Mouse (Mus musculus) brain, embryonic 18.5 days (tissue): ENCODE results near the gene Cdk2ap2.
"Not testable (repeated sequence)": the region's sequence is repeated elsewhere in the genome, so short reads cannot be mapped to it uniquely, and the experiment has no call there.

ENCODE experiments used
- DNase-seq: peaks from one replicate; pipeline ENCODE4 v3.0.0-alpha.2; 2012; ENCODE audit warnings: low read depth, low spot score

Gene Cdk2ap2

DNA sequence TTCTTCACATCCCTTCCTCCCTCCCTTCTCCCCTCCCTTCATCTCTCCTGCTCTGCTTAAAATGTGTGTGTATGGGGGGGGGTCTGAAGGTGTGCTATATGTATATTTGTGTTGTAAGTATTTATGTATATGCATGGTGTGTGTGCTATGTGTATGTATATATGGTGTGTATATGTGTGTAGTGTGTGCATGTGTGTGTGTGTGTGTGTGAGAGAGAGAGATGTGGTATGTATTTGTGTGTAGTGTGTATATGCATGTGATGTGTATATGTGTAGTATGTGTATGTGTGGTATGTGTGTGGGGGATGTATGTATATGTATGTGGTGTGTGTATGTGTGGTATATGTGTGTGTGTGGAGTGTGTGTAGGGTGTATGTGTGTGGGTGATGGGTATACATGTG, 30.1 kb upstream of the Cdk2ap2 start:
- DNase-seq, result no peak

DNA sequence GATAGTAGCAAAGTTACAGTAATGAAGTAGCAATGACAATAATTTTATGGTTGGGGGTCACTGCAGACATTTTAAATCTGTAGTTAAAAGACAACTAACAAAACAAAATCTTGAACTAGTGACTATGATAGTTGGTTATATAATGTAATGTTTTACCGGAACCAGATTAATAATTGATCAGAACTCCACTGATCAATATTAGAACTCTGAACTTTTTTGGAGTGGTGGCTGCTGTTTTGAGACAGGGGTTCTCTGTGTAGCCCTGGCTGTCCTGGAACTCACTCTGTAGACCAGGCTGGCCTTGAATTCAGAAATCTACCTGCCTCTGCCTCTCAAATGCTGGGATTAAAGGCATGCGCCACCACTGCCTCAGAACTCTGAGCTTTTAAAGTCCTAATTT, 28.7 kb upstream of the Cdk2ap2 start:
- not testable (repeated sequence) for DNase-seq

DNA sequence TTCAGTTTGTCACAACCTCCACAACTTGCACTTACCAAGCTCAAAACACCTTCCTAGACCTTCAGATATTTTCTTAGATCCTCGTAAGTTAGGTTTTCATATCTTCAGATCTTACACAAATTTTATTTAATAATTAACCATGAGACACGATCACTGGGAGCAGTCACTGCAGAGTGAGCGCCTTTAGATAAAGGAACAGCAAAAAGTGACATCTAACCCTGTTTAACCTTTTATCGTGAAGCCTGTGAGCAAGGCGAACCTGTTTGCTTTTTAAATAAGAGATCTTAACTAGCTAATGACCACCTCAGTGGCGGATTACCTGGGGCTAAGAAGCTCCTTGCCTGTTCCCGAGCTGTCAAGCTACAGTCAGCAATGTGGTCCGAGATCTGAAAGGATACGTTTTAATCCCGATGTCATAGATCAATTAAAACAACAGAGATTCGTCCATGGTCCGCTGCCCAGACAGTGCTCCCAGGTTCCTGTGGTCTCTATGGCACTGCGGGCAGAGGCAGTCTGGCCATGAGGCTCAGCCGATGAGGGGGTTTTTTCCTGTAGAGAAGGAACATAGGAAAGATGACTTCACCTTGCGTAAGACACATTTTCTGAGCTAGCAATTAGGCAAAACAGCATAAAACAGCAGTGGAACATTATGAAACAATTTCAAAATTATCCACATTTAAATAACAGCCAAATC, 28.1 kb upstream of the Cdk2ap2 start:
- no peak for DNase-seq

DNA sequence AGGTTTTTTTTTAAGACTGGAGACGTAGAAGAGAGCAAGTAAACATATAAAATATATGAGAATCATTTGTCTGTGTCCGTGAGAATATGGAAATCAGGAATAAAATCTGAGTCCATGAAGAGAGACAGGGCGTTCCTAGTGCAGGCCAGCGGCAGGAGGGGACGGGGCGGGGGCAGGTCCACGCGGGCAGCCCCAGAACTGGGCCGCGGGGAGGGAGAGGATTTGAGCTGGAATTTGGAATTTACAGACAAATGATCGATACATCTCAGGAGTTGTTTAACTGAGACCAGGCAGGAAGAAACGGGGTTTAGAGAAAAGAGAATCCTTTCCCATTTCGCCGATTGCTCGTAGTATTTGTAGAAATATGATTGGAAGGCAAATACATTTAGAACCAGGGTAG, 26.7 kb upstream of the Cdk2ap2 start:
- no peak for DNase-seq

DNA sequence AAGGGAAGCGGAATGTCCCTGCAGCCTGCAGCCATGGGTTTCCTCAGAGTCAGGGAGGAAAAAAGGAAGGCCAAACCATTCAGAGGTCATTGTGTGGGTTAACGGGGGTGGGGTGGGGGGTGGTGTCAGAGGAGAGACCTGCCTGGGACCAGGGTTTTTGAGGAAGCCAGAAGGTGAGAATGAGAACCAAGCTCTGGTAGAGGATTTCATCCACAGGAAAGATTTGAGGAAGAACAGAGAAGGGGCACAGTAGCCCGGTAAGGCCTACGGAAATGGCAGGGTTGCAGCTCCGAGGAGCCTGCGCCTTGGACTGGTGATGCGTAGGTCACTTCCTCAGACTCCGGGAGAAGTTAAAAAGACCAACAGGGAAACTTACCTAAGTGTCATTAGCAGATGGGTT, 26.2 kb upstream of the Cdk2ap2 start:
- DNase-seq, result no peak

DNA sequence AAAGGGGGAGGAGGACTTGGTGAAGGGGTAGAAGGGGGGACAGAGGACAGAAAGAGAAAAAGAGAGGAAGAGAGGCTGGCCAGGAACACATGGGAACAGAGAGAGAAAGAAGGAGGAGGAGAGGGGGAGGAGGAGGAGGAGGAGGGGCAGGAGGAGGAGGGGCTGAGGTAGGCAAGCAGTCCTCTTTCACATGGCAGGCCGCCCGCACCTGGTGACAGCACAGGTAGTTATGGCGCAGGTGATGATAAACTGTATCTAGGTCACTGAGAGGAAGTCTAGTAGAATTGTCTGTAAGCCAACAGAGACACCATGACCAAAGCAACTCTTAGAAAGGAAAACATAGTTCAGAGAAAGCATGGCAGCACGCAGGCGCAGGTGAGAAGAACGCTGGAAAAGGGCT, 25.6 kb upstream of the Cdk2ap2 start:
- no peak for DNase-seq

DNA sequence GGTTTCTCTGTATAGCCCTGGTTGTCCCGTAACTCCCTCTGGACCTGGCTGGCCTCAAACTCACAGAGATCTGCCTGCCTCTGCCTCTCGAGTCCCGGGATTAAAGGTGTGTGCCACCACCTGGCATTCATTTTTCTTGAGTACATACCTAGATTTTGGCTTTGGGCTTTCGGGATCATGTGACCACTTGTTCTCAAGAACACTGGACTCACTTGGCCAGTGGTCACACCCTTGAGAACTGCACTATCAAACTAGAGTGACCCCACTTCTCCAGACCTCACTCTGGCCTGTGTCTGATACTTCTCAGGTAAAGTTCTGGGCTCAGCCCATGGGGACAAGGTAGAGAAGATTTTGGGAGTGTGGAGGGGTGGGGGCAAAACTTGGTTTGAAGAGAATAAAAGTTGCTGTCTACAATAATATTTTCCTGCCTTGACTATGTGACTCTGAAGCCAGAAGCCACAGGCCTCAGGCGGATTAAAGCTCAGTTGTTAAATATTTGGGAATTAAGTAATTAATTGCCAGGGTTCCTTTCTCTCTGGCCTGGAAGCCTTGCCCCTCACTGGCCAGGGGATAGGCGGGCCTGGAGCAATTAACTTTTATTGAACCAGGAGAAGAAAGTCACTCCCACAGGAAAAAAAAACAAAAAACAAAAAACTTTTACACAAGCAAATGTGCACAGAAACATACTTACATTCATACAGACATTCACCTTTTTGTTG, 24.1 kb upstream of the Cdk2ap2 start:
- no peak for DNase-seq

DNA sequence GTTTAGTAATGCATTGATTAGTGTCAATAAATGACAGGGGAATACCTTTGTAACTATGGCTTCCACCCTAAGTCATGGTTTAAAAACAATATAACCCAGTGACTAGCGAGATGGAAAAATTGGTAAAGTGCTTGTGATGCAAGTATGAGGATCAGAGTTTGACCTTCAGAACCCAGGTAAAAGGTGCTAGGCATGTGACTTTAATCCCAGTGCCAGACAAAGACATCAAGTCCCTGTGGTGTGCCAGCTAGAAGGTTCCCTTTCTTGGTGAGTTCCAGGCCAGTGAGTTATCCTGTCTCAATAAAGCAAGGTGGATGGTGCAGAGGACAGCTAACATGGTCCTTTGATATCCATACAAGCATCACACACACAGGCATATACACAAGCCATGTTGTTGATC, 21.5 kb upstream of the Cdk2ap2 start:
- no peak for DNase-seq

DNA sequence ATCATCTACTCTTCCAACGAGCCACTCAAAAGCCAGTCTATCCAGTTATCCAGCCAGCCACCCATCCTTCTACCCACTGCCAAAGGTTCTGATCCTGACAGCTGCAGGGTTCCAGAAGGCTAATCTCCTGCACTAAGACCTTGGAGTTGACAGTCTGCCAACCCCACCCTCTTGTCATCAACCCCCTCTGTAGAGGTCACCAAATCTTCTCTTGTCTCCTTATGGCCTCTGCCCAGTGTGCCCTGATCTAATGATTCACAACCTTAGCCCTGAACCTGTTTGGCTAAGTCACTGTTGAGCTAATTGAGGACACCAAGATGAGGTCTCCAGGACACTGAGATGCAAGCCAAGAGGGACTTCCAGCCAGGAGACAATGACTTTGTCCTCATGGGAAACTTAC, 17.4 kb upstream of the Cdk2ap2 start:
- DNase-seq, result no peak

DNA sequence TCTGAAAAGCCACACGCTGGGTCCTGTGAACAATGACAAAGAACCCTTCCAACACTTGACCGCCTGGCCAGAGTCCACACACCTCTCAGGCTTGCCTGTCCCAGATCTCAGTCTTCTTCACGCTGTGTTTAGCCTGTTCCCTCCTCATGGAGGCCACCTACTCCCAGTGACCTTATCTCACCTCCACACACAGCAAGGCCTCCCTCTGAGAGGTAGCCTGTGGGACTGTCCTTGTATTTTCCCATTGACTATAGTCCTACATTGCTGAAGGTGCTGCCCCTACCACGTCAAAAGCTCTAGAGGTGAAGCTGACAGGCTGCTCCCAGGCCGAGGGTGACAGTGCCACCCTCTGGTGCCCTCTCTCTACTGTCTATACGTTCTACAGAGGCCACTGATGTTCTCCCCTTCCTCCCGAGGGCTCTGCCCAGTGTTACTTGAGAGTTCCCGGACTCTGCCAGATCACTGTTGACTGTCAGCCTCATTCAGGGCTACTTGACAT, 16.4 kb upstream of the Cdk2ap2 start:
- no peak for DNase-seq

DNA sequence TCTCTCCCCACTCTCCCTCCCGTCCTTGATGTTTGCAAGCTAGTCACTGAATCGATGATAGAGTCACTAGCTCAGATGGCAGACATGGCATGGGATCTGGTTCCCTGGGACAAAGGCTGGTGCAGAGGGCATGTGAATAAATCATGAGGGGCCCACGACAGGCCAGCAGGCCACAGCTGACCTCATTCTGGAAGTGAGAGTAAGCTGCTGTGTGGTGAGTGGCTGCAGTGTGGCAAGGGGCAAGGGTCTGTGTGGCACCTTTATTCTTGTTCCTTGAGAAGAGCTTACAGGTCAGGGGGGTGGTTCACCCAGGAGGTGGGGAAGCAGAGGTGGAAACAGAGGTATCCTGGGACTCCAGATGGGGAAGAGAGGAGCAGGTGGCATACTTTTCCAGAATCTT, 15.6 kb upstream of the Cdk2ap2 start, which contains the start of gene Cabp2:
TSS of gene Cabp2 (plus strand) at position 185 of the 400 bp plus-strand sequence.
- no peak for DNase-seq

DNA sequence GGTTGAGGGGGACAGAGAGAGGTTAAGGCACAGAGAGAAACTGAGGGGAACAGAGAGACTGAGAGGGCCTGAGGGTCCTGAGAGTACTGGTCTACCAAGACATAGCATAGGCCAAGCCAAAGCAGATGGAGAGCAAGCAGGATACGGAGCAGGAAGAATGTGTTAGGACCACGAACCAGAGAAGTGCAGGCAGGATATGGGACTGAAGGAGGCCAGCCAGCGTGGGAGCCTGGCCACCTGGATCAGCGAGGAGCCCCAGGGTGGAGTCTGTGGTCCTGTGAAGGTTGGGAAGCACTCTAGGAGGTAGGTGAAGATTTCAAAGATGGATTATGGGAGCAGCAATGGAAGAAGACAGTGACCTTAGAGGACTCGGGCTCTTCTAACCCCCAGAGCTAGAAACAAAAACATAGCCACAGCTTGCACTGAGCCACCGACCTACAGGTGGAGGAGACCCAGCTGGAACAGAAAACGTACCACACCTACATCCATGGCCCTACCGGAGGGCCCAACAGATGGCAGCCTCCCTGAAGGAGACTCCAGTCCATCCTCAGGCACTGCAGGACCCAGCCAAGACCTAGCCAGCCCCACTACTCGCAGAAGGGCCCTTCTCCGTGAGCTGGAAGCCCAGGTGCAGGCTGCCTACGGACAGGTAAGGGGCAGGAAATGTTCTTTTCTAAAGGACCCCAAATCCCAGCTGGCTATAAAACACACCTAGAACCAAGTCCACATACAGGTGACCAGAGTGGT, 14.6 kb upstream of the Cdk2ap2 start:
- no peak for DNase-seq

DNA sequence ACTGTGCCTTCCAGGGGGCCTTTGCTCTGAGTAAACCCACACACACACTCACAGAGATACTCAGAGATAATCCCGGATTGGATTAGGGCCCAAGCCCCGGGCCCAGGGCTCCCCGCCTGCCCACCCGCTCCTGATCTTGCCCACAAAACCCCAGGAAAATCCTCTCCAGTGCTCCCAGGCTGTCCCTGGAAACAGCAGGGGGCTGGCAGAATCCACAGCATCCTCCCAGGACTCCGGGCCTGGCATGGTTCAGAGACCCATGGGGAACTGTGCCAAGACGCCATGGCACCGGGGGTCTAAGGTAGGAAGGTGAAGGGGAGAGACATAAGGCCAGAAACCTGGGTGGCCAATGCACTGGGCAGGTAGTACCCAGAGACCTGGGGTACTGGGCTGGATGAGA, 13.7 kb upstream of the Cdk2ap2 start:
- no peak for DNase-seq

DNA sequence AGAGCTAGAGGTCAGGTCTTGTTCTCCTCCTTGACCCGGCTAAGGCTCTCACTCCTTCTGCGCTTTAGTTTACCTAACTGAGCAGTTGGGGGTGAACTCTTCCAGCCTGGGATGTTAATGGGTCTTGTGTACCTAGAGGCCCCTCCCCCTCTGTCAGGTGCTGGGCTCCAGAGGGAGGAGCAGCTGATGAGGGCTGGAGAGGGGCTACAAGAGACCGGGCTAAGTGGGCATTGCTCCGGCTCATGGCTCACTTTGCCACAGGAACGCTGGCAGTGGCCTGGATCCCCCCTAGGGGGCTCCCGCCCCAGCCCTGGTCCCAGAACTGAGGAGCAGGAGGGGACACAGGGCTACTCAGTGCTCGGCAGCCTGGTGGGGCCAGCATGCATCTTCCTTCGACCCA, 13.2 kb upstream of the Cdk2ap2 start:
- no peak for DNase-seq

DNA sequence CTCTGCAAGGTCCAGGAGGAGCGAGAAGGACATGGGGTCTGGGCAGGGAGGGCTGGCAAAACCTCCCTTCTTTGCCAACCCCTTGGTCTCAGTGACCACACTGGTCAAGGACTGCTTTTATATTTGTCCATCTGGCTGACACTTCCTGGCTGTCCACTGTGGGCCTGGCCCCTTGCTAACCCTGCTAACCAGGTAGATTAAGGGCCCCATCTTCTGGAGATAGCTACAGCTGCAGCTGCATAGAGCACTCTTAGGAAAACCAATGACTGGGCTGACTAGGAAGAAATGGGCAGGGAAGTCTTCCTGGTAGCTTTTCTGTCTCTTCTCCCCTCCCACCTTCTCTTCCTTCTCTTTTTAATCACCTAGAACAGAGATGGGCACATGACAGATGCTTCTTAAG, 12.0 kb upstream of the Cdk2ap2 start:
- DNase-seq, result no peak

DNA sequence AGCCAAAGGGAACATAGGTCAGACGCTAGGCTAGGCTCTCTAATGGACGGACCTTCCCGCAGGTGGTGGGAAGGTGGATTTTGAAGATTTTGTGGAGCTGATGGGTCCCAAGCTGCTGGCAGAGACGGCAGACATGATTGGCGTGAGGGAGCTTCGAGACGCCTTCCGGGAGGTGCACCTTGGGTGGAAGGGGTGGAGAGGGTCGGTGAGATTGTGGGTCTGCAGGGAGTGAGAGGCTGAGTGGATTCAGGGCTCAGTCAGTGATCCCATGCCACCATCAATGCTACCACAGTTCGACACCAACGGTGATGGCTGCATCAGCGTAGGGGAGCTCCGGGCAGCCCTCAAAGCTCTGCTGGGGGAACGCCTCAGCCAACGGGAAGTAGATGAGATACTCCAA, 10.8 kb upstream of the Cdk2ap2 start:
- DNase-seq, result no peak

DNA sequence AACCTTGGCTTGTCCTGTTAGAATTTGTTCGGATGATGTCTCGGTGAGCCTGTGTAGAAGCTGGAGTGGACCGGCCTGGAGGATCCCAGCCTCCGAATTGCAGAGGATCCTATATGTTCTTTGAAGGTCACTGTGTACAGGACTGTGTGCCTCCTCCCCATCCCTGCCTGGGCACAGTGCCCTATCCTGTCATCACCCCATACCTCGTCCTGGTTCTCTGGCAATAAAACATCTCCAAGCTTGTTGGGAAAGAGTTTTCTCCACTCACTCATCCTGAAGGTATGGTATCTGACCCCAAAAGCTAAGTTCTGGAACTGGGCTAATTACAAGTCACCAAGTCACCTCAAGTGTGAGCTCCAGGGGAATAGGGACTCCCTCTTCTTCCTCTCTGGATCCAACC, 9.9 kb upstream of the Cdk2ap2 start:
- no peak for DNase-seq

DNA sequence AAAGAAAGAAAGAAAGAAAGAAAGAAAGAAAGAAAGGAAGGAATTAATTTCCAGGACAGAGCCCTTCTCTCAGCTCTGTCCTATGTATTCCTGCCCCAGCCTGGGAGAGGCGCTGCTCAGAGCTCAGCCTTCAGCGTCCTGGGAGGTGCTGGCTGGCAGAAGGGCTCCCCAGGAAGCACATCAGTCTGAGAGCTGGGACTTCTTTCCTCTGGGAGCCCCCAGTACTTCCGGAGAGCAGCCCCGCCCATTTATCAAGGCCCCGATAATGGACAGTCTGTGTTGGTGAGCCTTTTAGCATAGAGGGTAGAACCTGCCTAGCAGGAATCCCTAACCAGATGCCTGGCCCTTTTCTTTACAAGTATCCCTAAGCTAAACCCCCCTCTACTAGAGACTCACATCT, 8.8 kb upstream of the Cdk2ap2 start:
- no peak for DNase-seq

DNA sequence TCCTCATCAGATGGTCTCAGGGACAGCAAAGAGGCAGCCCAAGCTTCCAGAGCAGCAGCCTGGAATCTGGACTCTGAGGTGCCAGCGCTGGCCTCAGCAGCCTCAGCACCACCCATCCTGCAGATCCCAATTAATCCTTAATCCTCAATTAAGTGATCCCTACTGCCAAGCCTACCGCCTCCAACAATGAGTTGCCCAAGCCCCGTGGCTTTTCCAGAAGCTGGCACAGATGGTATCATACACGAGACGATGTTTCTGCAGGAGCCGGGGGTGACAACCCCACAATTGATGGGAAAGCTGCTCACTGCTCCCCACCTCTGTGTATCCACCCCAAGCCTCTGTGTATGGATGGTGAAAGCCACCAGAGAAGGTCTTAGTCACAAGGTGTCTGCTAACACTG, 7.9 kb upstream of the Cdk2ap2 start:
- no peak for DNase-seq

DNA sequence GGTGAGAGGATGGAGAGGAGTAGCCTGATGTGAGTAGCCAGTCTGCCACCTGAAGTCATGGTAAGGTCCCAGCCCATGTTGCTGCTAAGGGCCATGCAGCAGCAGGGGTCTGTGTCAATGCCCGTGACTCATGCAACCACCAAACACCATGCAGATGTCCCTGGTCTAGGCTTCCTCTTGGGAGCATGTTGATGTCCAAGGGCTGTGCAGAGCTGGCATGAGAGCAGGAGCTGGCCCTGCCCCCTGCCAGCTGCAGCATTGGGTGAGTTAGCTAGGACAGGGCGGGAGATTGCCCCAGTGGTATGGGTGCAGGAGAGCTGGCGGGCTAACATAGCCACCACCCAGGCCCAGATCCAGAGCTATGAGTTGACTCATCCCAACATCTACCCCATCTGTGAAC, 6.5 kb upstream of the Cdk2ap2 start:
- DNase-seq, result no peak

DNA sequence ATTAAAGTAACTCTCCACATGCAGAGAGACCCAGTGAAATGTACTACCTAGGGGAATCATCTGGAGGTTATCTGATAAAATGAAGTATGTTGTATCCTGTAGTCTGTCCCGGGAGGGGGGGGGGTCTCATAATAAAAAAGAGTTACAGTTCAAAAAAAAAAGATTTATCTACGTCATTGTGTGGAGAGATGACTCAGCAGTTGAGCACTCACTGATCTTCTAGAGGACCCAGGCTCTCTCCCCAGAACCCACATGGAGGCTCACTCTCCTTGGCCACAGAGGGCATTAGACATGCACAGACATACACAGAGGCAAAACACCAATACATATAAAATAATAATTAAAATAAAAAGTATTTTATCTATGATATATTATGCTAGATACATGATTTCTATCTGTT, 5.6 kb upstream of the Cdk2ap2 start:
- no peak for DNase-seq

DNA sequence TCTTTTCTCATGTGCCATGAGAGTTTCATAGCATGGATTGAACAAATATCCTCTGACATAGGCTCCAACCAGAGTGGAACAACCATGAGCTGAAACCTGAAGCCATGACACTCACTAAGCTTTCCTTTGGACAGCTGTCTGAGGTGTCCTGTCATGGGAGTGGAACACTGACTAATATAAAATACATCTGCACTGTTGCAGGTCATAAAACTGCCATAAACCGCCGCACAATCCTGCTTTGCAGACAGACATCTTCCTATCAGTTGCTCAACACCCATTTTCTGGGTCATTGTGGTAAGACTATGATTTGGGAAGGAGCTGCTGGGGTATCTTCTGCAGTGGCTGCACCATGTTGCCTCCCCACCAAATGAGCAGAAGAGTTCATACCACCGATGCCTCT, 4.2 kb upstream of the Cdk2ap2 start:
- no peak for DNase-seq

DNA sequence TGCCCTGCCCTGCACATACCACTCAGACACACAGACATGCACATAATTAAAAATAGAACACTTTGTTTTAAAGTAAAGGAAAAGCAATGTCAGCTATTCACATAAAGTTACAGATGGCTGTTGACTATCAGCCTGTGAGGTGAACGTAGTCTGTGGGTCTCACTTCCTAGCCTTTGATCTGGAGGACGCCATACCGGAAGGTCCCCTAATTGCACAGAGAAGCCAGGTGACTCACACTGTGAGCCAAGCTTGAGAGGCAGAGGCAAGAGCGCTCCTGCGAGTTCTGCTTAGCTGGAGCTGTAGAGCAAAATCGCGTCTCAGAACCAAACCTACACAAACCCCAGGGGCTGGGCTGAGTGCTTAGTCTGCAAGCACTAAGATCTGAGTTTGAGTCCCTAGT, 3.2 kb upstream of the Cdk2ap2 start:
- DNase-seq, result no peak
